Mouse (Mus musculus) midbrain, postnatal 0 days (tissue): ENCODE data around the gene Ampd3. TPM values are rescaled to one million over a fixed set of nuclear protein-coding genes. Genes with fewer than 3 reads are reported as not detected.

Experiments used
- ATAC-seq: fragments of 200-750 bp; cut with Nextera tagmentation; 2 replicates; pipeline ENCODE4 v1.8.0; 2017; ENCODE audit warnings: moderate number of reproducible peaks, mild to moderate bottlenecking, moderate TSS enrichment, moderate library complexity; ENCODE audit not compliant: low FRiP score
- DNase-seq: peaks from one replicate; pipeline ENCODE4 v3.0.0-alpha.2; 2015; ENCODE audit warnings: low spot score
- H3K27ac ChIP-seq: fragments of 300-500 bp; sonication (generic); 2 replicates; pipeline ENCODE4 v1.5.1; 2014; ENCODE audit warnings: low read depth, mild to moderate bottlenecking, low read length, mixed read lengths
- H3K27me3 ChIP-seq: fragments of 300-500 bp; sonication (generic); 2 replicates; pipeline ENCODE4 v1.6.1; 2014; ENCODE audit warnings: low read length, control low read depth, mixed read lengths; ENCODE audit not compliant: insufficient read depth
- H3K36me3 ChIP-seq: fragments of 300-500 bp; sonication (generic); 2 replicates; pipeline ENCODE4 v1.6.1; 2014; ENCODE audit warnings: low read length, control low read depth, mixed read lengths; ENCODE audit not compliant: insufficient read depth
- H3K4me1 ChIP-seq: fragments of 300-500 bp; sonication (generic); 2 replicates; pipeline ENCODE4 v1.6.1; 2014; ENCODE audit warnings: mild to moderate bottlenecking, control low read depth, antibody characterized with exemption, low read length, mixed read lengths; ENCODE audit not compliant: insufficient read depth
- H3K4me2 ChIP-seq: fragments of 300-500 bp; sonication (generic); 2 replicates; pipeline ENCODE4 v1.6.1; 2014; ENCODE audit warnings: low read depth, mild to moderate bottlenecking, low read length, mixed read lengths; ENCODE audit not compliant: poor library complexity, severe bottlenecking
- H3K4me3 ChIP-seq: fragments of 300-500 bp; sonication (generic); 2 replicates; pipeline ENCODE4 v1.5.1; 2014; ENCODE audit warnings: low read depth, mild to moderate bottlenecking, low read length, moderate library complexity
- H3K9ac ChIP-seq: fragments of 300-500 bp; sonication (generic); replicated peaks from 2 replicates; pipeline ENCODE4 v1.6.1; 2014; ENCODE audit warnings: mild to moderate bottlenecking, low read length, moderate library complexity, mixed read lengths; ENCODE audit not compliant: poor library complexity, severe bottlenecking
- H3K9me3 ChIP-seq: fragments of 300-500 bp; sonication (generic); 2 replicates; pipeline ENCODE4 v1.6.1; 2016; ENCODE audit warnings: low read length, control low read depth
- CTCF ChIP-seq: IDR thresholded peaks from 2 replicates; pipeline ENCODE4 v1.5.1; 2016; ENCODE audit warnings: antibody characterized with exemption, mild to moderate bottlenecking
- WGBS: fragments of 180-500 bp; shearing (Covaris S2); extraction: QIAGEN DNeasy Blood & Tissue Kit; methylation state at CpG from one replicate; pipeline ENCODE4 v1.1.7; 2014; 5-methylcytosine and 5-hydroxymethylcytosine counted together
- polyA plus RNA-seq: library from polyadenylated mRNA; unstranded; fragments of >200 nt; fragmentation: Nextera tagmentation; extraction: Ambion mirVana; gene quantifications from 2 replicates; pipeline ENCODE4 v1.2.1, GENCODE M21; 2015
- total RNA-seq: library from RNA; depleted of rRNA; stranded (reverse); fragments of >200 nt; gene quantifications from 2 replicates; pipeline ENCODE4 v1.2.3, GENCODE M21; 2014

The Ampd3 gene
- total and polyA plus RNA-seq, 2 experiments from 2014 or later: 13.2 to 20.6 TPM

GRCm38 (mm10) chr7:110843916-110844874 is 76.2 kb downstream of the Ampd3 start, which contains the start of gene Rnf141:
Gene Rnf141 (minus strand): TSS chr7:110844457.
- under 1% methylated on average over 42 of the region's 42 CpGs for WGBS
- H3K4me2 ChIP-seq: peak within 1 kb of the TSS; percentile 86
- H3K4me1 ChIP-seq: no peaks in the 10 kb centered on the region
- H3K36me3 ChIP-seq: no peaks in the 10 kb centered on the region
- ATAC-seq: peak; percentile 93
- peak; percentile 77 for TF ChIP-seq CTCF
- peak; percentile 96 for DNase-seq
- H3K27ac ChIP-seq: peak within 1 kb of the TSS; percentile 78
- no peaks in the 10 kb centered on the region for H3K27me3 ChIP-seq
- H3K9ac ChIP-seq: peak within 1 kb of the TSS; percentile 82
- H3K9me3 ChIP-seq: no peaks in the 10 kb centered on the region
- peak within 1 kb of the TSS; percentile 90 for H3K4me3 ChIP-seq

- WGBS: 85% methylated on average over 2 of the region's 2 CpGs
- no peak overlapping the region for H3K9ac ChIP-seq
- no peaks in the 10 kb centered on the region for H3K4me1 ChIP-seq
- no peaks in the 10 kb centered on the region for H3K36me3 ChIP-seq
- ATAC-seq (no peak), DNase-seq (no peak)
- H3K4me2 ChIP-seq: no peak overlapping the region
- no peaks in the 10 kb centered on the region for H3K27me3 ChIP-seq
- no peak for TF ChIP-seq CTCF
- no peak overlapping the region for H3K27ac ChIP-seq
- no peaks in the 10 kb centered on the region for H3K9me3 ChIP-seq
- no peak overlapping the region for H3K4me3 ChIP-seq
Measured at GRCm38 (mm10) chr7:110847321-110847720, 79.3 kb downstream of the Ampd3 start.

DNA sequence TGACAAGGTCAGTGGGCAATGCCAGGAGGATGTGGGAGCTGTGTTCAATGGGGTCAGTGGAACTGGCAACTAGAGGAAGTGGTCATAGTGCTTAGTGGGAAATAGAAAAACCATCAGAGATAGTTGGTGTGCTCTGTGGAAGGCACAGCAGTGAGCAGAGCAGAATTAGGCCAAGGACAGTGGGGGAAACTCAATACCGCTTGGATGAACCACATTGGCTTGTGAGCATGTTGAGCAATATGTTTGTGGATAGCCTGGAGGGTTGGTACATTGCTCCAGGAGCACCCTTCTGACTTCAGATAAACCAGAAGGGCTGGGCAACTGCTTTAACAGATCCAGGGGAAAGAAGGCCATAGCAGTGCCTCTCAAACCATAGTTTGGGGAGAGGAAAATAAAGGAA is 80.4 kb downstream of the Ampd3 start:
- Histone ChIP-seq H3K4me3 (no peak overlapping the region), H3K4me1 (no peaks in the 10 kb centered on the region), H3K27me3 (no peaks in the 10 kb centered on the region), H3K9me3 (no peaks in the 10 kb centered on the region), H3K4me2 (no peak overlapping the region), H3K9ac (no peak overlapping the region), H3K36me3 (no peaks in the 10 kb centered on the region), H3K27ac (no peak overlapping the region)
- ATAC-seq (no peak), DNase-seq (no peak)
- TF ChIP-seq CTCF: no peak
- 96% methylated on average over 1 of the region's 1 CpGs for WGBS

- no peak for TF ChIP-seq CTCF
- DNase-seq (no peak), ATAC-seq (no peak)
- 80% methylated on average over 7 of the region's 7 CpGs for WGBS
- Histone ChIP-seq H3K27ac (no peak overlapping the region), H3K9ac (no peak overlapping the region), H3K4me3 (no peak overlapping the region), H3K36me3 (no peaks in the 10 kb centered on the region), H3K27me3 (no peaks in the 10 kb centered on the region), H3K4me2 (no peak overlapping the region), H3K9me3 (no peaks in the 10 kb centered on the region), H3K4me1 (no peaks in the 10 kb centered on the region)
Measured at GRCm38 (mm10) chr7:110851541-110852203, 83.7 kb downstream of the Ampd3 start.

DNA sequence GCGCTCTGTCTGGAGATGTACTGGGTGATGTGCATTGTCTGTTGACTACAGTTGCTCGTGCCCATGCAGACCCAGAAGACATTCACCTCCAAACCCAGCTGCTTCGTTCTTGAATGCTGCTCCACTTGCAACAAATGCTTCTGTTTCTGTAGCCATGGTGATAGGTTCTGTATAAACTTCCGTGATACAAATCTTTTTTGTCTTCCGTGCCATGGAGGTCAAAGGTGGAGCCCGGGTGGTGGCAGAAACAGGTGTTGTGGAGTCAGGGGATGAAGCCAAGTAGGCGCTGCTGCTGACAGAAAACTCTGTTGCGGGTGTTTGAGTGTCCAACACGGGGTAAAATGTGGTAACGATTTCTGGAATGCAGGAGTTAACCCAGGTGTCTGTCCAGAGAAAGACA is 85.6 kb downstream of the Ampd3 start:
- ATAC-seq (no peak), DNase-seq (no peak)
- Histone ChIP-seq H3K36me3 (no peaks in the 10 kb centered on the region), H3K4me1 (no peaks in the 10 kb centered on the region), H3K27me3 (no peaks in the 10 kb centered on the region), H3K27ac (no peak overlapping the region), H3K9me3 (no peaks in the 10 kb centered on the region), H3K9ac (no peak overlapping the region), H3K4me2 (no peak overlapping the region), H3K4me3 (no peak overlapping the region)
- no peak for TF ChIP-seq CTCF
- 63% methylated on average over 10 of the region's 10 CpGs for WGBS

DNA sequence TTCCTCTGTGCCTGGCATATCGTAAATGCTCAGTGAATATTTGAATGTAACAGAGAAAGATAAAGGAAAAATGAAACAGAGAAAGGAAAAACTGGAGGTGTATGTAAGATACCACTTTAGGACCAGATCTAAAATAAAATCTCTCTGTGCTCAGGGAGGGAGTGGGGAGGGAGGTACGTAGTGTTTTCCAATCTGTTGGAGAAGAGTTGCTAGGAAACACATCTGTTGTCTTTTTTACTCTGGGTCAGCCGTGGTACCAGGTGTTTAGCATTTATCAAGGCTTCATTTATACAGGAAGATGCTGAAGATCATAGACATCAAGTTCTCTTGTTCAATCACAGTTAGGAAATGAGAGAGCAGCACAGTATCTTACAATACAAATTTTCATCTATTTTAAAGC is 86.5 kb downstream of the Ampd3 start:
- ATAC-seq (no peak), DNase-seq (peak; percentile 28)
- H3K4me2 ChIP-seq: no peak overlapping the region
- no peak overlapping the region for H3K9ac ChIP-seq
- H3K4me1 ChIP-seq: no peaks in the 10 kb centered on the region
- H3K27ac ChIP-seq: no peak overlapping the region
- H3K36me3 ChIP-seq: no peaks in the 10 kb centered on the region
- no peaks in the 10 kb centered on the region for H3K9me3 ChIP-seq
- H3K4me3 ChIP-seq: no peak overlapping the region
- no peak for TF ChIP-seq CTCF
- WGBS: 57% methylated on average over 3 of the region's 3 CpGs
- H3K27me3 ChIP-seq: no peaks in the 10 kb centered on the region
